Mouse (Mus musculus): Measurements from ENCODE around the gene Elp6. TPM values are rescaled to one million over a fixed set of nuclear protein-coding genes. Genes with fewer than 3 reads are reported as not detected.

Elp6 gene
- polyA plus RNA-seq (2016; fragmentation: Nextera tagmentation; extraction: Ambion mirVana): 45.6 TPM in 2 replicates

DNA sequence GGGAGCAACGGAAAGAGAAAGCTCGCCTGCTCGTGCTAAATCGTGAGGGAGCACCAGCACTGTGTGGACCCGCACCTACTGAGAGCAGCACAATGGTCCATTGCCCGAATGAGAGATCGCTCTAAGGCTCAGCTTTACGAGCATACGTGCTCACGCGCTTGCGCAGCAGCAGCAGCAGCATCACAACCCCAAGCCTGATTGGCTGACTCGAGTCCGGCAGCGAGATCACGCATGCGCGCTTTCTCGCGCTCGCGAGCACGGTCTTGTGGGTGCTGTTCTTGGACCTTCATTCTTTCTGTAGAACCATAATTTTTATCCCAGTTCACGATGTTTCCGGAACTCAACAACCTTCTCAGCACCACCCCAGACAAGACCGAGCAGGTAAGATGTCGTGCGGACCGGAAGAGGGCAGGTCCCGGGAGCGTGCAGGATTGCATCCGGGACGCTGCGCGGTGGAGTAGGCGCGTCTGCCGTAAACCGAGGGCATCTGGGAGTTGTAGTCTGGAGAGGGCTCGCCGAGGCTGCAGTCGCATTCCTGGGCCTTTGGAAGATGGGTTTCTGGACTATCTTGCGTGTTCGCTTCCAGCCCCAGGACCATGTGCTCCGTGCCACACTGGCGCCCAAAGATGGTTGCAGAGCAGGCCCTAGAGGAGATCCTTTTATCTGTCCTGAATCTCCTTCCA, at the start of gene Elp6:
Elp6 (plus strand) TSS at position 205 of the 683 bp plus-strand sequence.
- peak; percentile 95 for DNase-seq (ENCODE audit: low spot score)
- Histone ChIP-seq H3K9me3 (peaks cover 13% of the 10 kb centered on the region), H3K4me3 (peak within 1 kb of the TSS; percentile 54), H3K27me3 (ENCODE audit: insufficient read depth, poor library complexity, severe bottlenecking) (no peaks in the 10 kb centered on the region), H3K36me3 (peaks cover 19% of the 10 kb centered on the region), H3K4me1 (replicated peaks) (peaks cover 15% of the 10 kb centered on the region), H3K27ac (peak within 1 kb of the TSS; percentile 90)
- WGBS: under 1% methylated on average over 46 of the region's 46 CpGs

- Histone ChIP-seq H3K9me3 (no peaks in the 10 kb centered on the region), H3K27ac (peak overlapping the region; percentile 86), H3K4me1 (replicated peaks) (peaks cover 52% of the 10 kb centered on the region), H3K36me3 (peaks cover 18% of the 10 kb centered on the region), H3K27me3 (ENCODE audit: insufficient read depth, poor library complexity, severe bottlenecking) (no peaks in the 10 kb centered on the region), H3K4me3 (peak overlapping the region; percentile 23; the same call in 1 of the 2 replicates)
- DNase-seq (ENCODE audit: low spot score): peak; percentile 84
- WGBS: 34% methylated on average over 15 of the region's 15 CpGs
Observed at GRCm38 (mm10) chr9:110255407-110256019, 49.5 kb upstream of the Elp6 start.

DNA sequence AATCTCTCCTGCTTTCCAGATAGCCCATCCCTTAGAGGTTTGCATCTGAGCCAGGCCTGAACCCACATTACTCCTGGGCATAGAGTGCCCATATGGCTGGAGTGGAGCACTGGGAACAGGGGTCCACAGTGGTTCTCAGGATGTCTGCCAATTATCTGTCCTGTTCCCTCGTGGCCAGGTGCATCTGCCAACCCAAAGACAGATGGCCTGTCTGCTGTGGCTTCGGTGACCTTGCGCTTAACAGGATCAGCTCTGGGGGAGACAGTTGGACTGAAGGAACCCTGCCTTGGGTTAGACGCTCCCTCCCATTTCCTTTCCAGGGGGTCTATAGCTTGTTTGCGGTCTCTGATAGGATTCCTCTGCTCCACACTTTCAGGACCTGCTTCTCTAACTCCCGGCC, 46.3 kb upstream of the Elp6 start:
- no peaks in the 10 kb centered on the region for H3K27me3 ChIP-seq (ENCODE audit: insufficient read depth, poor library complexity, severe bottlenecking)
- no peak overlapping the region for H3K4me3 ChIP-seq
- peaks cover 30% of the 10 kb centered on the region for H3K36me3 ChIP-seq
- WGBS: 81% methylated on average over 6 of the region's 6 CpGs
- peaks cover 39% of the 10 kb centered on the region for H3K4me1 ChIP-seq (replicated peaks)
- H3K27ac ChIP-seq: peak overlapping the region; percentile 8
- no peaks in the 10 kb centered on the region for H3K9me3 ChIP-seq
- no peak for DNase-seq (ENCODE audit: low spot score)

DNA sequence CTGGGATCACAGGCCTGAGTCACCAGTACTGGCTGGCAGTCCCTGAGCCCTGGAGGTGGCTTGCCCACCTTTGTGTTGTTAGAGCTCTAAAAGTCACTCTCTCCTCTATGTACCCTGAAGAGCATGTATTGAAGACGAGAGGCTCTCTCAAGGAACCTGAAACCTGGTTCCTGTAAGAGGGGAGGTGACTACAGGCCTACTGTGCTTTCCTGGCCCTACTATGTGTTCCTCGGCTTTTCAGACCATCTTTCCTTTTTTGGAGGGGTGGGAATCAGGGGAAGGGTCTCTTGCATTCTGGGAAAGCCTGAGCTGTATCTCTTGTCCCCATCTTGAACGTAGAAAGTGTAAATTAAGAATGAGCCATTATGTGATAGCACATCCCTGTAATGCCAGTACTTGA, 45.9 kb upstream of the Elp6 start:
- 86% methylated on average over 3 of the region's 3 CpGs for WGBS
- Histone ChIP-seq H3K4me3 (no peak overlapping the region), H3K36me3 (peaks cover 30% of the 10 kb centered on the region), H3K9me3 (no peaks in the 10 kb centered on the region), H3K27me3 (ENCODE audit: insufficient read depth, poor library complexity, severe bottlenecking) (no peaks in the 10 kb centered on the region), H3K4me1 (replicated peaks) (peaks cover 39% of the 10 kb centered on the region), H3K27ac (peak overlapping the region; percentile 8; the same call in 1 of the 2 replicates)
- no peak for DNase-seq (ENCODE audit: low spot score)

DNA sequence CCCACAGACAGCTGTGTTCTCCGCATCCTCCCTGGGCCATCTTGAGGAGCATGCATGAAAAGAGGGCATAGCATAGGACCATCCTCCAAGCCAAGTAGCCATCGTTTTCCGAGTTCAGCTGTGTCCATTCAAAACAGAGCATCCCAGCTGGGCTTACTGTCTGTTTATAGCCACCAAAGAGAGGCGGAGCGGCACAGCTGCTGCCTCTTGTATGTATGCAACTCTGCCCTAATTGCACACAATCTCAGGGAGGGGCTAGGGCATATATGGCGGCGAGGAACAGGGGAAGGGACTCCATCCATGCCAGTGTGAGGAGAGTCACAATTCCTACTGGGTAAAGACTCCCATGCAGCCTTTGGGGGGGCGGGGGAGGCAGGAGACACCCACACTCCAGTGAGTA, 41.8 kb upstream of the Elp6 start:
- H3K27me3 ChIP-seq (ENCODE audit: insufficient read depth, poor library complexity, severe bottlenecking): no peaks in the 10 kb centered on the region
- DNase-seq (ENCODE audit: low spot score): no peak
- WGBS: 86% methylated on average over 8 of the region's 8 CpGs
- 0 out of 2 replicates have a peak overlapping the region, but pooled peaks have one; percentile 29 for H3K27ac ChIP-seq
- H3K9me3 ChIP-seq: no peaks in the 10 kb centered on the region
- H3K36me3 ChIP-seq: peaks cover 26% of the 10 kb centered on the region
- H3K4me1 ChIP-seq (replicated peaks): peaks cover 9% of the 10 kb centered on the region
- H3K4me3 ChIP-seq: no peak overlapping the region

DNA sequence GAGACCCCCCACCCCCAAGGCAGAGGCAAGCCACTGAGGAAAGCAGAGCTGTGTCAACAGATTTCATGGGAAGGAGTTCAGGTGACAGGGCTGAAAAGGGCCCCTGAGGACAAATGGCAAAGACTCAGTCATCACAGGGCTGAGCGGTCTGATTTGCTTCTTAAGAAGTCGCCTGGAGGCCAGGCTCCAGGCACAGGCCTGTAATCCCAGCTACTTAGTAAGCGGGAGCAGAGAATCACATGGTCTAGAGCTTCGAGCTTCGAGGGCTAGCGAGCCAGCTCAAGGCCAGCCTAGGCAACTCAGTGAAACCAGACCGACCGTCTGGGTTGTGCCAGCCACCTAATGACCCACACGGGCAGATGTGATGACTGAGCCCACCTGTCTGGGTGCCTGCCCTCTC, 40.0 kb upstream of the Elp6 start:
- no peaks in the 10 kb centered on the region for H3K27me3 ChIP-seq (ENCODE audit: insufficient read depth, poor library complexity, severe bottlenecking)
- no peak for DNase-seq (ENCODE audit: low spot score)
- H3K9me3 ChIP-seq: no peaks in the 10 kb centered on the region
- H3K4me3 ChIP-seq: no peak overlapping the region
- peaks cover 18% of the 10 kb centered on the region for H3K36me3 ChIP-seq
- 83% methylated on average over 9 of the region's 9 CpGs for WGBS
- no peak overlapping the region for H3K27ac ChIP-seq
- H3K4me1 ChIP-seq (replicated peaks): no peaks in the 10 kb centered on the region

DNA sequence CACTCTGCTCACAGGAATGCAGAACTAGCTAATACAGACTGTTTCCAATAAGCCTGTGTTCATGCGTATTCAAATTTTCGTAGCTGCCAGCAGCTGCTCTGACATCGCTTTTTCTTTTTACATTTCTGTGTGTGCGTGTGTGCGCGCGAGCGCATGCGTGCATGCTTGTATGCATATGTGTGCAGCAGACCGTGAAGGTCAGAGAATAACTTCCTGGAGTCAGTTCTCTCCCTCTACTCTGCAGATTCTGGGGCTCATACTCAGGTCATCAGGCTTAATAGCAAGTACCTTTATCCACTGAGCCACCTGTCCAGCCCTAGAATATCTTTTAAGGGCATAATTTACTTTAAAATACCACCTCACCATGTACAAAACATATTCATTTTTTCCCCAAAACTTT, 36.6 kb upstream of the Elp6 start:
- Histone ChIP-seq H3K27me3 (ENCODE audit: insufficient read depth, poor library complexity, severe bottlenecking) (no peaks in the 10 kb centered on the region), H3K4me1 (replicated peaks) (no peaks in the 10 kb centered on the region), H3K4me3 (no peak overlapping the region), H3K9me3 (no peaks in the 10 kb centered on the region), H3K36me3 (no peaks in the 10 kb centered on the region), H3K27ac (no peak overlapping the region)
- no peak for DNase-seq (ENCODE audit: low spot score)
- 94% methylated on average over 10 of the region's 10 CpGs for WGBS

DNA sequence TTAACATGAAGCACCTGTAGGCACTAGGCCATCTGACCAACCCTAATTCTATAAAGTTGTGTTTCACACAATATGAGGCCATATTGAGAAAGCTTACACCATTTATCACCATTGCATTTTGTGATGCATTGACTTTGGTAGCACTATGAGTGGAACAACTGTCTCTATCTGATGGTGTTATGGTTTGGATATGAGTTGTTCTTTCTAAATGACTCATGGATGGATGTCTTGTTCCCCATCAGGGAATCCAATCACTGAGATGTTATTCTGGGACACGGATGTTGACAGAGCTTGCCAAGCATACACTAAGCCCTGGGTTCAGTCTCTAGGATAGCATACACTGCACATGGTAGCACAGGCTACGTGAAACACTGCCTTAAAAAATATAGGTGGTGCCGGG, 32.6 kb upstream of the Elp6 start:
- Histone ChIP-seq H3K4me1 (replicated peaks) (peaks cover 3% of the 10 kb centered on the region; the same call in 1 of the 2 replicates), H3K27me3 (ENCODE audit: insufficient read depth, poor library complexity, severe bottlenecking) (no peaks in the 10 kb centered on the region), H3K36me3 (no peaks in the 10 kb centered on the region), H3K4me3 (no peak overlapping the region), H3K9me3 (no peaks in the 10 kb centered on the region), H3K27ac (no peak overlapping the region)
- no peak for DNase-seq (ENCODE audit: low spot score)
- WGBS: 95% methylated on average over 3 of the region's 3 CpGs

DNA sequence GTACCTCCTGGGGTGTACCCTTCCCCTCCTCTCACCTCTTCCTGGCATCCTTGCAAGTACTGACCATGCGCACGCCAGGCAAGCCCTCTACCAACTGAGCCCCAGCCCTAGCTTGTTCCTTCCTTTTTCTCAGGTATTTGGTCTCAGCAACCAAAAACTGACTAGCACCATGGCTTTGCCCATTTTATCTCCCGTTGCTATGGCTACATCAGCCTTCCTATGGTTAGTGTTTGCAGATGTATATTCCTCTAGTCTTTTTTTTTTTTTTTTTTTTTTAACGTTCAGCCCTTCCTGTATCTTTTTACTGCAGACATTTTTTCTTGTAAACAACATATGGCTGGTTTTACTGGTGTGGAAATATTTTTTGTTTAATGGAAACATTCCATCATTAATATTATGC, 31.5 kb upstream of the Elp6 start:
- 80% methylated on average over 4 of the region's 4 CpGs for WGBS
- Histone ChIP-seq H3K4me3 (no peak overlapping the region), H3K36me3 (no peaks in the 10 kb centered on the region), H3K9me3 (no peaks in the 10 kb centered on the region), H3K27me3 (ENCODE audit: insufficient read depth, poor library complexity, severe bottlenecking) (no peaks in the 10 kb centered on the region), H3K27ac (no peak overlapping the region), H3K4me1 (replicated peaks) (peaks cover 6% of the 10 kb centered on the region; the same call in 1 of the 2 replicates)
- no peak for DNase-seq (ENCODE audit: low spot score)

DNA sequence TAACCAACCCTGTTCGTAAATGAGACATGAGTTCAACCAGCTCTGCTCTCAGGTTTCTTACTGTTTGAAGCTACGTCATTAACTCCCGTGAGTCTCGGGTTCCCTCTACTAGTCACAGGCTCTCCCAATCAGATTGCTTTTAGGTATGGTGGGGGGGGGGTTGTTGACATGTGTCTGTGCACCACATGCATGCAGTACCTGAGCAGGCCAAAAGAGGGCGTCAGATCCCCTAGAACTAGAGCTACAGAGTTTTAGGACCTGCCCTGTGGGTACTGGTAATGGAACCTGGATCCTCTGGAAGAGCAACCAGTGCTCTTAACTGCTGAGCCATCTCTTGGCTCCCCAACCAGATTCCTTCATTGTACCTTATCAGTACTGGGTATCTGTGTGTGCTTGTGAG, 29.1 kb upstream of the Elp6 start:
- no peak overlapping the region for H3K4me3 ChIP-seq
- no peaks in the 10 kb centered on the region for H3K27me3 ChIP-seq (ENCODE audit: insufficient read depth, poor library complexity, severe bottlenecking)
- WGBS: 74% methylated on average over 5 of the region's 5 CpGs
- no peaks in the 10 kb centered on the region for H3K36me3 ChIP-seq
- H3K27ac ChIP-seq: no peak overlapping the region
- DNase-seq (ENCODE audit: low spot score): no peak
- H3K4me1 ChIP-seq (replicated peaks): peaks cover 6% of the 10 kb centered on the region; the same call in 1 of the 2 replicates
- no peaks in the 10 kb centered on the region for H3K9me3 ChIP-seq

DNA sequence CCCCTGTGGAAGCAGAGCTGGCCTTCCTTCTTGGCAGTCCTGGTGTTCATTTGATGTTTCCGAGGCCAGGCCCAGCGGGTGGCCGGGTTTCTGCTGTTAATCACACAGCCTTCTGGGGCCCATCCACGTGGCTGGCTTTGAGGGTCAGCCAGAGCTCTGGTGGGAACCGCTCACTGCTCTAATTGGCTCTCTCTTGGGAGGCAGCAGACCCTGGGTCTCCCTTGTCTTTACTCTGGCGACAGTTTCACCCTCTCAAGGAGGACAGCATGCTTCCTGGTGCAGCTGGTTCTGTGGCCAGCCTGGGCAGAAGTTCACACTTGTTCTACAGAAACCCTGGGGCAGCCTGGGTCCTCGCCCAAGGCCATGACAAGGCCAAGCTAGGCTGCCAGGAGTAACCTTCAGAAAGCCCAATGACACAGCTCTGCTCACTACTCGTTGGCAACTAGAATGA, 27.5 kb upstream of the Elp6 start:
- H3K36me3 ChIP-seq: no peaks in the 10 kb centered on the region
- H3K27me3 ChIP-seq (ENCODE audit: insufficient read depth, poor library complexity, severe bottlenecking): no peaks in the 10 kb centered on the region
- peaks cover 6% of the 10 kb centered on the region; the same call in 1 of the 2 replicates for H3K4me1 ChIP-seq (replicated peaks)
- 64% methylated on average over 8 of the region's 8 CpGs for whole genome bisulfite sequencing
- no peaks in the 10 kb centered on the region for H3K9me3 ChIP-seq
- H3K4me3 ChIP-seq: no peak overlapping the region
- H3K27ac ChIP-seq: peak overlapping the region; percentile 53; the same call in 1 of the 2 replicates
- DNase-seq (ENCODE audit: low spot score): no peak

DNA sequence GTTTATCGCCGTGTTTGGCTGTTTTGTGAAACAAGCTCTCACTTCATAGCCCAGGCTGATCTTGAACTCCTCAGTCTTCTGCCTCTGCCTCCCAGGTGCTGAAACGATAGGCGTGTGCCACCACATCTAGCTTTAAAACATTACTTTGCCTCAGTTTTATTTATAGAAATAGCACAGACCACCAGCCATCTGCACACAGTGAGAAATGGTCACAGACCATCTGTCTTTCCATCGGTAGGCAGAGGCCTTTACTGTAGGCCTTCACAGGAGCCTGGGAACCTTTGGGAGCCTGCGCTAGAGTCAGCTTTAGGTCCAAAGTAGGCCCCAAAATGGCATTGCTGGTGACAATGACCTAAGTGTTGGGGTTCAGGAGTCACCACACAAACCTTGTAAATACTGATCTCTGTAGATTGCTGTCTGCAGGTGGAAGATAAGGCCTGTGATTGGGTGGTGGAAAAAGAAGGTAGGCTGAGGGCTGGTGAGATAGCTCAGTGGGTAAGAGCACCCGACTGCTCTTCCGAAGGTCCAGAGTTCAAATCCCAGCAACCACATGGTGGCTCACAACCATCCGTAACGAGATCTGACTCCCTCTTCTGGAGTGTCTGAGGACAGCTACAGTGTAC, 20.8 kb upstream of the Elp6 start:
- Histone ChIP-seq H3K4me3 (no peak overlapping the region), H3K27me3 (ENCODE audit: insufficient read depth, poor library complexity, severe bottlenecking) (no peaks in the 10 kb centered on the region), H3K9me3 (no peaks in the 10 kb centered on the region), H3K36me3 (no peaks in the 10 kb centered on the region), H3K27ac (no peak overlapping the region), H3K4me1 (replicated peaks) (peaks cover 11% of the 10 kb centered on the region; the same call in 1 of the 2 replicates)
- DNase-seq (ENCODE audit: low spot score): no peak
- 92% methylated on average over 10 of the region's 10 CpGs for WGBS

All from hindbrain, embryonic 10.5 days (tissue).